Mouse (Mus musculus): Measurements from ENCODE around the gene Musk. TPM values are rescaled to one million over a fixed set of nuclear protein-coding genes. Genes with fewer than 3 reads are reported as not detected.

Gene Musk
- polyA plus RNA-seq, 1 experiment from 2014 or later, result 5.9 TPM

- Histone ChIP-seq H3K4me1 (no peaks in the 10 kb centered on the region), H3K9me3 (replicated peaks) (no peaks in the 10 kb centered on the region), H3K27me3 (no peaks in the 10 kb centered on the region), H3K4me3 (replicated peaks) (no peak overlapping the region), H3K27ac (replicated peaks) (no peak overlapping the region), H3K4me2 (replicated peaks) (no peak overlapping the region), H3K36me3 (no peaks in the 10 kb centered on the region), H3K9ac (no peak overlapping the region)
- 46% methylated on average over 4 of the region's 4 CpGs for WGBS
- ATAC-seq (ENCODE audit: insufficient number of reproducible peaks, low FRiP score, low TSS enrichment, low read depth), result no peak
These were observed 29.3 kb downstream of the Musk start for GRCm38 (mm10) chr4:58314942-58315508.

DNA sequence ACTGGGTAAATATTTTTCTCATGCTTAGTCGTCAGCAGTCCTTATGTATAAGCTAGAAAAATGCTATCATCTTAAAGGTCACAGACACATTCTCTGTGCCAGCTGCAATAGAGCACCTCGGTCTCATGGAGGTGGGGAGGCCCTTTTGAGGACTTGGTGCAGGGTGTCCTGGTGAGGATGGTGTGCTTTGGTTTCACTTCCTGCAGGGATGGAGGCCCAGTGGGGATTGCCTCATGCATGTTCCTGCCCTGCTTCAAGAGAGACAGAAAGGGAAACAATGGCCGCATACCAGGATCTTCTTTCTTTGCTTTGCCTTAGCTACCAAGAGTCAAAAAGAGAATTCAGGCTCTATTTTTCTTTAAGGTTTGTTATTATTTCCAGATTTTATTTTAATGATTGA, 31.8 kb downstream of the Musk start:
- no peak overlapping the region for H3K4me2 ChIP-seq (replicated peaks)

GRCm38 (mm10) chr4:58320293-58320692, 34.5 kb downstream of the Musk start:
- H3K9ac ChIP-seq, result no peak overlapping the region

More for the DNA sequence above, 31.8 kb downstream of the Musk start:
- Histone ChIP-seq H3K27ac (replicated peaks) (no peak overlapping the region), H3K9me3 (replicated peaks) (no peaks in the 10 kb centered on the region), H3K27me3 (no peaks in the 10 kb centered on the region), H3K9ac (no peak overlapping the region), H3K36me3 (no peaks in the 10 kb centered on the region), H3K4me3 (replicated peaks) (no peak overlapping the region), H3K4me1 (no peaks in the 10 kb centered on the region)
- no peak for ATAC-seq (ENCODE audit: insufficient number of reproducible peaks, low FRiP score, low TSS enrichment, low read depth)
- 69% methylated on average over 3 of the region's 3 CpGs for WGBS

DNA sequence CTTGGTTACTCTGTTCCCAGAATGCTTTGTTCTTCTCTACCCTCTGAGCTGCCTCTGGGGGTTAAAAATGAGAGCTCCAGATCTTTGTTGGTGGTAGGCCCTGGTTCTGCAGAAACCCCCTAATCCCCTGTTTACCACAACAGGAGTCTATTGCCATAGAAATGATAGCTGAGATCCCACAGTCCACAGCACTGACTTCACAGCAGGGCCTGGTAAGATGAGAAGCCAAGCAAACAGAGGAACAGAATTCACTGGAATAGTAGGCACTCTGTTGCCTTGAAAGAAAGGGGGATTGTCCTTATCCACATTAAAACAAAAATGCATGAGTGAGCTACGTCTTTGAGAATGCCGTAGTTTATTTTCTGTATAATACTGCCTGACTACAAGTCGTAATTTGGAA, 41.0 kb downstream of the Musk start:
- Histone ChIP-seq H3K9me3 (replicated peaks) (no peaks in the 10 kb centered on the region), H3K27ac (replicated peaks) (no peak overlapping the region), H3K27me3 (no peaks in the 10 kb centered on the region), H3K36me3 (no peaks in the 10 kb centered on the region), H3K9ac (no peak overlapping the region), H3K4me3 (replicated peaks) (no peak overlapping the region), H3K4me2 (replicated peaks) (no peak overlapping the region), H3K4me1 (0 out of 2 replicates have a peak, but pooled peaks cover 3% of the 10 kb centered on the region)
- WGBS, result 32% methylated on average over 3 of the region's 3 CpGs
- no peak; the same call in 1 of the 2 replicates for ATAC-seq (ENCODE audit: insufficient number of reproducible peaks, low FRiP score, low TSS enrichment, low read depth)

More at GRCm38 (mm10) chr4:58320293-58320692, 34.5 kb downstream of the Musk start:
- Histone ChIP-seq H3K9me3 (replicated peaks) (no peaks in the 10 kb centered on the region), H3K4me2 (replicated peaks) (no peak overlapping the region), H3K4me3 (replicated peaks) (no peak overlapping the region), H3K27me3 (no peaks in the 10 kb centered on the region), H3K36me3 (no peaks in the 10 kb centered on the region), H3K4me1 (no peaks in the 10 kb centered on the region), H3K27ac (replicated peaks) (no peak overlapping the region)
- WGBS, result 56% methylated on average over 4 of the region's 4 CpGs
- ATAC-seq (ENCODE audit: insufficient number of reproducible peaks, low FRiP score, low TSS enrichment, low read depth), result no peak

GRCm38 (mm10) chr4:58328231-58328630, 42.5 kb downstream of the Musk start:
- Histone ChIP-seq H3K9me3 (replicated peaks) (no peaks in the 10 kb centered on the region), H3K4me1 (0 out of 2 replicates have a peak, but pooled peaks cover 3% of the 10 kb centered on the region), H3K4me3 (replicated peaks) (no peak overlapping the region), H3K9ac (no peak overlapping the region), H3K36me3 (no peaks in the 10 kb centered on the region), H3K27ac (replicated peaks) (no peak overlapping the region), H3K27me3 (no peaks in the 10 kb centered on the region), H3K4me2 (replicated peaks) (no peak overlapping the region)
- no peak for ATAC-seq (ENCODE audit: insufficient number of reproducible peaks, low FRiP score, low TSS enrichment, low read depth)
- WGBS, result 77% methylated on average over 4 of the region's 4 CpGs

DNA sequence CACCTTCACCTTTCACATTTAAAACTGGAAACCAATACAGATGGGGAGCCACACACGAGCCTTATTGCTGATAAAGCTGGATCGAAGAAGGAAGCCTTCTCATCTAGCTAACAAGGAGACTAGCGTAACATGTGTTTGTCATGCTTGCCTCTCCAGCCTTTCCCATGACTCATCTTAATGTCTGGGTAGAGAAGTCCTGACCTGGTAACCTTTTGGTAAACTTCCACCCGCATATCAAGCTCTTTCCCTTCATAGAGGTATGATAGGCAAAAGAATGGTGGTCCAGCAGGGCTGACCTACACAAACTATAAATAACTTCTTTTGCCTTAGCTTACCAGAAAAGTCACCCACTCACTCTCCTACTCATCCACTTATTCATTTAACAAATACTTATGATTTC, 44.3 kb downstream of the Musk start:
- no peak overlapping the region for H3K4me2 ChIP-seq (replicated peaks)
- H3K27me3 ChIP-seq, result no peaks in the 10 kb centered on the region
- 71% methylated on average over 4 of the region's 4 CpGs for WGBS
- 0 out of 2 replicates have a peak, but pooled peaks cover 3% of the 10 kb centered on the region for H3K4me1 ChIP-seq
- no peak overlapping the region for H3K27ac ChIP-seq (replicated peaks)
- no peak overlapping the region for H3K4me3 ChIP-seq (replicated peaks)
- no peak overlapping the region for H3K9ac ChIP-seq
- ATAC-seq (ENCODE audit: insufficient number of reproducible peaks, low FRiP score, low TSS enrichment, low read depth), result no peak
- H3K9me3 ChIP-seq (replicated peaks), result no peaks in the 10 kb centered on the region
- no peaks in the 10 kb centered on the region for H3K36me3 ChIP-seq

DNA sequence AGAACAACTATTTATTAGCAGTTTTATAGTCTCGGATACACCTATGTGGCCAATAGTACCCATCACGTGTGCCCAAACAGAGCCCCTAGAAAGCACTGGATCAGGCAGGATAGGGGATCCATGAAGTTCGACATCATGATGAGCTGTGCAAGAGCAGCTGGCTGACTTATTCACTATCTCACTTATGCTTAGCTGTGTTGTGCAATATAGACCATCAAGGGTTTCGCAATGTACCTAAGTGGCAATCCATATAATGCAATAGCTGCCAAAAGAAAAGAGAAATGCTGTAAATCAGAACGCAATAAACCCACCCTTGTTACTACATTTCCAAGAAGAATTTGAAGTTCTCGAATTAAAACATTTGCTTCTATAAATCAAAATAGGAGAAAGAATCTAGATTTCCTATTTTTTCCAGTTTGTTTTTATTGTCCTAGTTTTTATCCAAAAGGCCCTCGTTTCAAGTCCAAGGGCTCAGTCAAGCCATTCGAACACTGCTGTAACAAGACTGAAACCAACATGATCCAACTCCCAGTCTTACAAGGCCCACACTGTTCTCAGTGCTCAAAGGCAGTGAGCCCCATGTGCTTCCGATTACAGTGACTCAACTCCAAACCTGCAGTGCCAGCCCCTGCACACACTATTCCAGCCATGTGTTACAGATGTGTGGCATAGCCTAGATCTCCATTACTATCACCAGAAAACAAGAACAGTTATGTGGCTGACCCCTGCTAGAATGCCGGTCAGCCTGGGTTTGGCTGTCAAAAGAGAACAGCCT, 45.3 kb downstream of the Musk start:
- Histone ChIP-seq H3K9ac (no peak overlapping the region), H3K4me3 (replicated peaks) (no peak overlapping the region), H3K27ac (replicated peaks) (no peak overlapping the region), H3K36me3 (no peaks in the 10 kb centered on the region), H3K4me2 (replicated peaks) (no peak overlapping the region), H3K9me3 (replicated peaks) (no peaks in the 10 kb centered on the region), H3K4me1 (0 out of 2 replicates have a peak, but pooled peaks cover 3% of the 10 kb centered on the region), H3K27me3 (no peaks in the 10 kb centered on the region)
- ATAC-seq (ENCODE audit: insufficient number of reproducible peaks, low FRiP score, low TSS enrichment, low read depth), result no peak
- 69% methylated on average over 10 of the region's 10 CpGs for WGBS

DNA sequence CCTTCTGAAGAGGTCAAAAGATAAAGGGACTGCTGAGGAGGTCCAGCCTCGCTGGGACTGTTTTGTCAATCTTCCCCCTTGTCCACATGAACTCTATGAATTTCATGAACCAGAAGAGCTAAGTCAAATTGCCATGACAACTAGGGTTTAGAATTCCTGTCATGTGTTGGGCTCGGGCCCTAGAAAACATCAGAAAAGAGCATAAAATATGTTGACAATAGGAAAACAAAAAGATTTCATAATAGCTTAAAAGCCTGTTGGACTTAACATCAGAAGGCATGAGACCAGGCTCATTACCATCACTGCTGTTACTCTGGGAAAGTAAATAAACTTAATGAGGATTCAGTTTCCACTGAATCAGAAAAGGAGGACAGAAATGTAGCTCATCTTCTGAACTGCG, 46.6 kb downstream of the Musk start:
- Histone ChIP-seq H3K27ac (replicated peaks) (no peak overlapping the region), H3K9me3 (replicated peaks) (no peaks in the 10 kb centered on the region), H3K36me3 (no peaks in the 10 kb centered on the region), H3K4me3 (replicated peaks) (no peak overlapping the region), H3K27me3 (no peaks in the 10 kb centered on the region), H3K9ac (no peak overlapping the region), H3K4me2 (replicated peaks) (no peak overlapping the region), H3K4me1 (0 out of 2 replicates have a peak, but pooled peaks cover 3% of the 10 kb centered on the region)
- 40% methylated on average over 3 of the region's 3 CpGs for WGBS
- no peak for ATAC-seq (ENCODE audit: insufficient number of reproducible peaks, low FRiP score, low TSS enrichment, low read depth)

GRCm38 (mm10) chr4:58336227-58336626, 50.5 kb downstream of the Musk start:
- no peak overlapping the region for H3K4me2 ChIP-seq (replicated peaks)
- no peak for ATAC-seq (ENCODE audit: insufficient number of reproducible peaks, low FRiP score, low TSS enrichment, low read depth)
- 59% methylated on average over 2 of the region's 2 CpGs for WGBS

DNA sequence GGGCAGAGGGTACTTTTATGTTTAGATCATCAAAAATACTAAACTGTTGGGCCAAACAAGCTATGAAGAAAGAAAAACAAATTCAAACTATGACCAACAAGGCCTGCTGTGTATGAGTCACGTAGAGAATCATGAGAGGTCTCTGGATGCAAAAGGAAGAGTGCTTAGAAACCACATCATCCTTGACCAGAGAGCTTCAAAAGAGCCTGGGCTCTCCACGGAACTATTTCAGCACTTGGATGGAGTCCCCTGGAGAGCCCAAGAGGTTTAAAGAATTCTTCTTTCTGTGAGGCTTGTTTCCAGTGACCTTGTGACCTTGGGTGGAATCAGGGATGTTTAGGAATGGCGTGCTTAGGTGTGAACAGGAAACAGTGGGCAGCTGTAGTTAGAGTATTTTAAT, 53.5 kb downstream of the Musk start:
- Histone ChIP-seq H3K9ac (no peak overlapping the region), H3K9me3 (replicated peaks) (no peaks in the 10 kb centered on the region), H3K36me3 (no peaks in the 10 kb centered on the region), H3K4me3 (replicated peaks) (no peak overlapping the region), H3K27ac (replicated peaks) (no peak overlapping the region), H3K27me3 (no peaks in the 10 kb centered on the region), H3K4me1 (no peaks in the 10 kb centered on the region), H3K4me2 (replicated peaks) (no peak overlapping the region)
- no peak for ATAC-seq (ENCODE audit: insufficient number of reproducible peaks, low FRiP score, low TSS enrichment, low read depth)
- WGBS, result 37% methylated on average over 3 of the region's 3 CpGs

More at GRCm38 (mm10) chr4:58336227-58336626, 50.5 kb downstream of the Musk start:
- Histone ChIP-seq H3K4me1 (0 out of 2 replicates have a peak, but pooled peaks cover 2% of the 10 kb centered on the region), H3K27ac (replicated peaks) (no peak overlapping the region), H3K9me3 (replicated peaks) (no peaks in the 10 kb centered on the region), H3K4me3 (replicated peaks) (no peak overlapping the region), H3K9ac (no peak overlapping the region), H3K36me3 (no peaks in the 10 kb centered on the region), H3K27me3 (no peaks in the 10 kb centered on the region)

- Histone ChIP-seq H3K36me3 (no peaks in the 10 kb centered on the region), H3K9me3 (replicated peaks) (no peaks in the 10 kb centered on the region), H3K4me3 (replicated peaks) (no peak overlapping the region), H3K4me1 (no peaks in the 10 kb centered on the region), H3K27me3 (no peaks in the 10 kb centered on the region), H3K4me2 (replicated peaks) (no peak overlapping the region), H3K27ac (replicated peaks) (no peak overlapping the region), H3K9ac (no peak overlapping the region)
- 73% methylated on average over 7 of the region's 7 CpGs for WGBS
- no peak for ATAC-seq (ENCODE audit: insufficient number of reproducible peaks, low FRiP score, low TSS enrichment, low read depth)
These were observed 64.4 kb downstream of the Musk start for GRCm38 (mm10) chr4:58350206-58350605.

All from embryonic facial prominence, embryonic 15.5 days (tissue).